Mouse (Mus musculus) embryonic facial prominence, embryonic 12.5 days (tissue): ENCODE measurements at regions not wholly inside any gene's neighbourhood (a gene's known extent, or its start where the extent isn't known, plus 50 kb on each side); places are given as distances from the start of the nearest gene placed in this dataset.

ENCODE experiments used
- ATAC-seq: fragments of 200-750 bp; cut with Nextera tagmentation; 2 replicates; pipeline ENCODE4 v1.8.0; 2017; ENCODE audit not compliant: insufficient number of reproducible peaks, insufficient read depth, low FRiP score, low TSS enrichment
- H3K27ac ChIP-seq: fragments of 300-500 bp; sonication (generic); 2 replicates; pipeline ENCODE4 v1.5.1; 2016; ENCODE audit warnings: mild to moderate bottlenecking
- H3K27me3 ChIP-seq: fragments of 300-500 bp; sonication (generic); 2 replicates; pipeline ENCODE4 v1.6.1; 2016; ENCODE audit warnings: mild to moderate bottlenecking, moderate library complexity
- H3K36me3 ChIP-seq: fragments of 300-500 bp; sonication (generic); 2 replicates; pipeline ENCODE4 v1.6.1; 2016; ENCODE audit warnings: mild to moderate bottlenecking
- H3K4me1 ChIP-seq: fragments of 300-500 bp; sonication (generic); 2 replicates; pipeline ENCODE4 v1.6.1; 2016
- H3K4me2 ChIP-seq: fragments of 300-500 bp; sonication (generic); replicated peaks from 2 replicates; pipeline ENCODE4 v1.6.1; 2016; ENCODE audit warnings: mild to moderate bottlenecking, moderate library complexity
- H3K4me3 ChIP-seq: fragments of 300-500 bp; sonication (generic); 2 replicates; pipeline ENCODE4 v1.5.1; 2016; ENCODE audit warnings: mild to moderate bottlenecking
- H3K9ac ChIP-seq: fragments of 300-500 bp; sonication (generic); 2 replicates; pipeline ENCODE4 v1.6.1; 2016; ENCODE audit warnings: mild to moderate bottlenecking, moderate library complexity
- H3K9me3 ChIP-seq: fragments of 300-500 bp; sonication (generic); 2 replicates; pipeline ENCODE4 v1.6.1; 2016; ENCODE audit warnings: mild to moderate bottlenecking, moderate library complexity
- WGBS: fragments of 180-500 bp; shearing (Covaris S2); methylation state at CpG from one replicate; pipeline ENCODE4 v1.1.7; 2016; 5-methylcytosine and 5-hydroxymethylcytosine counted together

GRCm38 (mm10) chr6:31190628-31191373 is 207.7 kb upstream of the Mkln1 start:
- Histone ChIP-seq H3K4me2 (no peak overlapping the region), H3K27ac (no peak overlapping the region), H3K9me3 (no peaks in the 10 kb centered on the region), H3K36me3 (no peaks in the 10 kb centered on the region), H3K9ac (no peak overlapping the region), H3K4me3 (no peak overlapping the region), H3K4me1 (no peaks in the 10 kb centered on the region), H3K27me3 (no peaks in the 10 kb centered on the region)
- WGBS: 48% methylated on average over 5 of the region's 5 CpGs
- ATAC-seq: no peak

GRCm38 (mm10) chr6:31191577-31191976 is 207.0 kb upstream of the Mkln1 start:
- Histone ChIP-seq H3K4me3 (no peak overlapping the region), H3K4me1 (no peaks in the 10 kb centered on the region), H3K27me3 (no peaks in the 10 kb centered on the region), H3K4me2 (no peak overlapping the region), H3K9ac (no peak overlapping the region), H3K9me3 (no peaks in the 10 kb centered on the region), H3K27ac (no peak overlapping the region), H3K36me3 (no peaks in the 10 kb centered on the region)
- no peak for ATAC-seq
- 84% methylated on average over 14 of the region's 14 CpGs for WGBS

- Histone ChIP-seq H3K4me1 (no peaks in the 10 kb centered on the region), H3K27me3 (no peaks in the 10 kb centered on the region), H3K36me3 (no peaks in the 10 kb centered on the region), H3K27ac (no peak overlapping the region), H3K9ac (no peak overlapping the region), H3K4me2 (no peak overlapping the region), H3K9me3 (no peaks in the 10 kb centered on the region), H3K4me3 (no peak overlapping the region)
- ATAC-seq: no peak
- WGBS: 85% methylated on average over 4 of the region's 4 CpGs
These were observed 206.3 kb upstream of the Mkln1 start for GRCm38 (mm10) chr6:31192197-31192596.

- no peaks in the 10 kb centered on the region for H3K4me1 ChIP-seq
- no peak overlapping the region for H3K4me3 ChIP-seq
- no peak overlapping the region for H3K4me2 ChIP-seq
- WGBS: 85% methylated on average over 5 of the region's 5 CpGs
- ATAC-seq: no peak
- no peaks in the 10 kb centered on the region for H3K36me3 ChIP-seq
- H3K9me3 ChIP-seq: no peaks in the 10 kb centered on the region
- no peak overlapping the region for H3K9ac ChIP-seq
- no peak overlapping the region for H3K27ac ChIP-seq
- H3K27me3 ChIP-seq: no peaks in the 10 kb centered on the region
These were observed 205.3 kb upstream of the Mkln1 start for GRCm38 (mm10) chr6:31193202-31193601.

- ATAC-seq: no peak
- Histone ChIP-seq H3K9ac (no peak overlapping the region), H3K36me3 (no peaks in the 10 kb centered on the region), H3K27me3 (no peaks in the 10 kb centered on the region), H3K4me2 (no peak overlapping the region), H3K4me3 (no peak overlapping the region), H3K27ac (no peak overlapping the region), H3K4me1 (no peaks in the 10 kb centered on the region), H3K9me3 (no peaks in the 10 kb centered on the region)
- WGBS: 59% methylated on average over 4 of the region's 4 CpGs
These were observed 200.8 kb upstream of the Mkln1 start for GRCm38 (mm10) chr6:31197631-31198338.

GRCm38 (mm10) chr6:31198340-31198739 is 200.2 kb upstream of the Mkln1 start:
- no peak overlapping the region for H3K4me3 ChIP-seq
- H3K4me1 ChIP-seq: no peaks in the 10 kb centered on the region
- no peak overlapping the region for H3K4me2 ChIP-seq
- no peak for ATAC-seq
- 77% methylated on average over 8 of the region's 8 CpGs for WGBS
- H3K36me3 ChIP-seq: no peaks in the 10 kb centered on the region
- no peak overlapping the region for H3K9ac ChIP-seq
- no peaks in the 10 kb centered on the region for H3K9me3 ChIP-seq
- no peak overlapping the region for H3K27ac ChIP-seq
- no peaks in the 10 kb centered on the region for H3K27me3 ChIP-seq

GRCm38 (mm10) chr6:31200705-31201104 is 197.8 kb upstream of the Mkln1 start:
- Histone ChIP-seq H3K4me1 (no peaks in the 10 kb centered on the region), H3K27ac (no peak overlapping the region)
- WGBS: 85% methylated on average over 3 of the region's 3 CpGs

GRCm38 (mm10) chr6:31201375-31201972 is 197.1 kb upstream of the Mkln1 start:
- Histone ChIP-seq H3K4me1 (no peaks in the 10 kb centered on the region), H3K9me3 (no peaks in the 10 kb centered on the region), H3K27ac (no peak overlapping the region), H3K9ac (no peak overlapping the region), H3K36me3 (no peaks in the 10 kb centered on the region), H3K4me3 (no peak overlapping the region), H3K4me2 (no peak overlapping the region), H3K27me3 (no peaks in the 10 kb centered on the region)
- no peak for ATAC-seq
- WGBS: 83% methylated on average over 4 of the region's 4 CpGs

More at GRCm38 (mm10) chr6:31200705-31201104, 197.8 kb upstream of the Mkln1 start:
- Histone ChIP-seq H3K36me3 (no peaks in the 10 kb centered on the region), H3K4me2 (no peak overlapping the region), H3K27me3 (no peaks in the 10 kb centered on the region), H3K4me3 (no peak overlapping the region), H3K9me3 (no peaks in the 10 kb centered on the region), H3K9ac (no peak overlapping the region)
- no peak for ATAC-seq

GRCm38 (mm10) chr6:31202594-31202993 is 195.9 kb upstream of the Mkln1 start:
- H3K4me1 ChIP-seq: no peaks in the 10 kb centered on the region
- H3K4me2 ChIP-seq: no peak overlapping the region
- no peak overlapping the region for H3K4me3 ChIP-seq
- H3K9ac ChIP-seq: no peak overlapping the region
- no peak for ATAC-seq
- no peaks in the 10 kb centered on the region for H3K27me3 ChIP-seq
- H3K27ac ChIP-seq: no peak overlapping the region
- no peaks in the 10 kb centered on the region for H3K36me3 ChIP-seq
- no peaks in the 10 kb centered on the region for H3K9me3 ChIP-seq

GRCm38 (mm10) chr6:31204434-31204833 is 194.1 kb upstream of the Mkln1 start:
- Histone ChIP-seq H3K4me3 (no peak overlapping the region), H3K27me3 (no peaks in the 10 kb centered on the region), H3K36me3 (no peaks in the 10 kb centered on the region), H3K9me3 (no peaks in the 10 kb centered on the region), H3K9ac (no peak overlapping the region), H3K4me2 (no peak overlapping the region), H3K4me1 (no peaks in the 10 kb centered on the region), H3K27ac (no peak overlapping the region)
- ATAC-seq: no peak
- WGBS: 91% methylated on average over 3 of the region's 3 CpGs

- H3K4me3 ChIP-seq: no peak overlapping the region
- no peak overlapping the region for H3K4me2 ChIP-seq
- no peaks in the 10 kb centered on the region for H3K4me1 ChIP-seq
- H3K9me3 ChIP-seq: no peaks in the 10 kb centered on the region
- H3K27ac ChIP-seq: no peak overlapping the region
- 82% methylated on average over 4 of the region's 4 CpGs for WGBS
- H3K27me3 ChIP-seq: no peaks in the 10 kb centered on the region
- no peak overlapping the region for H3K9ac ChIP-seq
- no peak for ATAC-seq
- no peaks in the 10 kb centered on the region for H3K36me3 ChIP-seq
These were observed 193.7 kb upstream of the Mkln1 start for GRCm38 (mm10) chr6:31204839-31205238.

GRCm38 (mm10) chr6:31206106-31206505 is 192.4 kb upstream of the Mkln1 start:
- no peaks in the 10 kb centered on the region for H3K36me3 ChIP-seq
- no peak overlapping the region for H3K4me3 ChIP-seq
- ATAC-seq: no peak
- H3K9ac ChIP-seq: no peak overlapping the region
- H3K4me1 ChIP-seq: no peaks in the 10 kb centered on the region
- H3K27me3 ChIP-seq: no peaks in the 10 kb centered on the region
- H3K27ac ChIP-seq: no peak overlapping the region
- no peak overlapping the region for H3K4me2 ChIP-seq
- WGBS: 73% methylated on average over 7 of the region's 7 CpGs
- no peaks in the 10 kb centered on the region for H3K9me3 ChIP-seq
